Mouse (Mus musculus): ENCODE measurements around the gene Sf1.

DNA sequence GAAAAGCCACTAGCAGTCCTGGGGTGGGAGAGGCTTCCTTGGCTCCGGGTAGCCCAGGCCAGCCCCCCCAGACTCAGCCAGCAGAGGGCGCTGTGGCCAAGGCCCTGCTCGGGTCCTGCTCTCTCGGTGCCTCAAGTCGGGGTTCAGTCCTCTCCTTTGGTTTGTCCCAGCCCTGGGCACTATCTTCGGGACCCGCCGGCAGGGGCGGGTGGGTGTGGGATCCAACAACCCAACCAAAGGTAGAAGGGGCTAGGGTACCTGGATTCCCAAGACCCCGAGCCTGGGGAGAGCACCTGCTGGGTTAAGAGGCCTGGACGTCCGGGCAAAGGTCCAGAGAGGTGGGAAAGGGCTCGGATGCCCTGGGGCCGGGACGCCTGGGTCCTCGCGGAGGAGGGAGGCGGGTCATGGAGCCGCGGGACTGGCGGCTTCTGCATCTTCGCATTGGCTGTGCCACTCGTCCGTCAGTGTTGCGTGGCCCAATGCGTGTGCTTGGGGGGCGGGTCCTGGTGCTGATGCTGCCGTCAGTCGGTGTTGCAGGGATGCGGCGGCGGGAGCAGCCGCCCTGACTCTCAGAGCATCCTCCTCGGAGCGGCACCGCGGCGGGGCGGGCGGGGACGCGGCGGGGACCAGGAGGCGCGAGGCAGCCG is 54.9 kb downstream of the Sf1 start, which contains the start of gene Nrxn2:
- TF ChIP-seq CTCF (IDR thresholded peaks at IDR 0.05; ENCODE audit: borderline replicate concordance, extremely low read depth, insufficient read depth, insufficient read length): peak; percentile 94
- TF ChIP-seq POLR2A (IDR thresholded peaks at IDR 0.05; ENCODE audit: borderline replicate concordance, extremely low read depth, insufficient read depth, insufficient read length, poor library complexity, severe bottlenecking): peak; percentile 95
